Mouse (Mus musculus) cerebellum, adult (tissue): ENCODE data around the gene Nsun2.

Experiments
- ATAC-seq: cut with Nextera tagmentation; 2 replicates; pipeline ENCODE4 v1.9.2; 2017; ENCODE audit warnings: mild to moderate bottlenecking, moderate library complexity, mixed read lengths; ENCODE audit not compliant: insufficient number of reproducible peaks, low FRiP score, low TSS enrichment

Nsun2 gene

DNA sequence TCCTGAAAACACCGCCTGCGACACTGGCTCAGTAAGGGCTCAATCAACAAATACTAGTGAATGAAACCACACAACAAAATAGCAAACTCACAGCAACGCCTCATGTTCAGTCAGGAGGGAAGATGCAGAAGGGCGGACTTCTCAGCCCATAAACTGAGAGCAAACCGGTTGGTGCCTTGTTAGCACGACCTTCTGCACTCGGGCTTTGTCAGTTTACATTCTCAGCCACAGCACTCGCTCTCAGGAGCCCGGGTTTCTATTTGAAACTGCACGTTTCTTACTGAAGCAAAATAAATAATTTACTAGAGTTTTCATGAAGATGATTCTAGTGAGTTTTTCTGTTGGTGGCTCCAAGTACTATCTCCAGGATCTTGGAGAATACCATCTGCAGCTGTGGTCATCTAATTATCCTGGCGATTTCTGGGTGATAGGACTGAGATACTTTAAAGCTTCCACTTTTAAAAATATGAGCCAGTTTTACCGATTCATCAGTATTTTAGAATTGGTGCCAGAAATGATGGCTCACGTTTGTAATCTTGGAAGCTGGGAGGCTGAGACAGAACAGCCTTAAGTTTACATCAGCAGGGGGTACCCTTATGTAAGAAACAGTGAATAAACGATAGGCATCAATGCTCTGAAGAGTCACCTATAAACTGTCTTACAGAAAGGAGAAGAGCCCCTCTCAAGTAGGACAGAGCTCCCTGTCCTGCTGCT lies 9.9 kb upstream of the Nsun2 start:
- no peak for ATAC-seq

DNA sequence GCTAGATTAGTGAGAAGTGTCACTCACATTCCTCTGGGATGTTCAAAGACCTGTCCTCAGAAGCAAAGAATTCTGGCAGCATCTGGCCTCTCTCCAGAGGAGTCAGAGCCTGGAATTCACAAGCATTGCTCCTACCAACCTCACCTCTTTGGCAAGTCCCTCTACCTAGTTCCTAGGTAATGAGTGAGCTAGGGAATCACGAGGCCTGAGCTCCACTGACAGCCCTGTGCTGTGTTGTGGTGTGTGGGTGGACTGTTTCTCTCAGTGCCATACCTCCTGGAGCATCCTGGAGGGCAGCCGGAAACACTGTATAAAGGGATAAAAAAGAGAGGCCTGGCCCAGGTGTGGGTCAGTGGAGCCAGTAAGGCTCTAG lies 9.4 kb upstream of the Nsun2 start:
- ATAC-seq = peak; percentile 62

- ATAC-seq = no peak
These were observed 7.7 kb upstream of the Nsun2 start for GRCm38 (mm10) chr13:69525867-69526266.

GRCm38 (mm10) chr13:69528531-69528930 lies 5.0 kb upstream of the Nsun2 start:
- no peak for ATAC-seq

DNA sequence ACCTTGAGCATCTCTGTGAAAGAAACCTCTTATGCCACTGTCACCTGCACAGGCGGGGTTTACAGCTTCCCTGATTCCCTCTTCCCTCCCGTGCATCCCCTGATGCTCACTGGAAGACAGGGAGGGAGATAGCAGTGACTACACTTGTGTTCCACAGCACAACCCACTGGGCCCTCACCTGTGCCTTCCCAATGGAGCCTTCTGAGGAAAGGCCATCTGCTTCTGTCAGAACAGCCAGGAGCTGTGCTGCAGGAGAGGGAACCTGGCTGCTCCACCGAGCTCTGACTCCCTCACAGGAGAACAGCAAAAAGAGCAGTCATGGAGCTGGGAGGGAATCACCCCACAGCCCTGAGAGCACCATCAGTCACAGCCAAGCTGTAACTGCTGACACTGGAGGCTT lies 3.4 kb upstream of the Nsun2 start:
- ATAC-seq = 0 out of 2 replicates have a peak, but pooled peaks have one; percentile 9

- no peak for ATAC-seq
These were observed 2.6 kb upstream of the Nsun2 start for GRCm38 (mm10) chr13:69530951-69531350.

- ATAC-seq = no peak
These were observed 2.1 kb upstream of the Nsun2 start for GRCm38 (mm10) chr13:69531431-69531830.

- ATAC-seq = no peak
These were observed 1.2 kb upstream of the Nsun2 start for GRCm38 (mm10) chr13:69532101-69532892.

DNA sequence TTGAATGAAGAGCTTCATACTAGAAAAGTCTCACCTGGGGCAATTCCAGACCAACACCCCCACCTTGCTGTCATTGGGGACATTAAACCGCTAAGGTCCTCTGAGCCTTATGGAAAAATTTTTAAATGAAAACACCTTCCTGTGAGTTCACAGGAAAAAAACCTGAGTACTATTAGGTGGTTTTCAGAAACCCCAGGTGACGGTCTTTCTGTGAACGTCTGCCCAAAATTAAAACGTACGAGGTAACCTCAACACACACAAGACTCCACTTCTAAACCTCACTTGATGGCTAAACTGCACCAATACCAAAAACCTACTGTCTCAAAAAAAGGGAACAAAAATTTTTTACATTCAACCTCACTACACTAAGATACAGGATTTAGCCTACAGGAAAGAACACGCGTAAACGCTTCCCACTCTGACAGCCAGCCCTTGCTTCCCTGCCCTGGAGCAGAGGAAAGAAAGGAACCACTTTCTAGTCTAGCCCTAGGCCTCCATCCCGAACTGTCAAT lies 597 bp upstream of the Nsun2 start:
- no peak for ATAC-seq

GRCm38 (mm10) chr13:69534334-69534653 lies 748 bp downstream of the Nsun2 start, which contains the start of gene Tent4a:
Tent4a (minus strand) TSS chr13:69534617.
- peak; percentile 62 for ATAC-seq

DNA sequence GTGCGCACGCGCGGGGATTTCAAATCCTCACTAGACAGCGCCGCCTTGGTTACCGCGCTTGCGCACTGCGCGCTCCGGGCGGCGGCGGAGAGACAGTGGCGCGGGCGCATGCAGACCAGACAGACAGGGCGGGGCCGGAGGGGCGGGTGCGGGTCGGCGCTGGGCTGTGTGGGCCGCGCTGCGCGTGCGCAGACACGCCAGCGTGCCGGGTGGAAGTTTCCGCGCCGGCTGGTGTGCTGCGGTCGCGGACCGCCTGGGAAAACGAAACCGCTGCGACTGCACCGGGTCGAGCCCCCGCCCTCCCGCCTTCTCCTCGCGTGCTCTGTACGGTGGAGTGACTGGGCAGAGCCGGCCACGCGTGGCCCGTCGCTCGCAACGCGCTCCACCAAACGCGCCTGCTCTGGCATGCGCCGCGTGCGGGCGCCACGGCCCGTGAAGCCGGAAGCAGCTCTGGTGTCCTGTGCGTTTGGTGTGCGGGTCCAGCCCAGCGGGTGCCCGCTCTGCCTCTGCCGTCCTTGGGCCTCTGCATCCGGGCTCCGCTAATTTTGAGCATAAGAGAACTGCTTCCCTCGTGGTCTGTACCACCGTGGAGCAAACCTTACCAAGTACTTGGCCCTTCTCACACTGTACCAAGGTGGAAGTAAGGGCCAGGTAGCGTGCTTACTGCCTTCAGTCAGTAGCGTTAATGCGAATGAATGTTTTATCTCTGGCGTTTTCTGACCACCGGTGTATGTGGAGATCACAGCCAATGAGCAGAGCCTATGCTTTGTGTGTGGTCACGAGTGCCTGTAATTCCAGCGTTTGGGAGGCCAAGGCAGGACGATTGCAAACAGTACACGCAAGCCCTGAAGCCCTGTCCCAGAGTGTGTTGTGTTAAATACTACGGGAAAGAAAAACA lies 1.4 kb downstream of the Nsun2 start:
- peak; percentile 53 for ATAC-seq

DNA sequence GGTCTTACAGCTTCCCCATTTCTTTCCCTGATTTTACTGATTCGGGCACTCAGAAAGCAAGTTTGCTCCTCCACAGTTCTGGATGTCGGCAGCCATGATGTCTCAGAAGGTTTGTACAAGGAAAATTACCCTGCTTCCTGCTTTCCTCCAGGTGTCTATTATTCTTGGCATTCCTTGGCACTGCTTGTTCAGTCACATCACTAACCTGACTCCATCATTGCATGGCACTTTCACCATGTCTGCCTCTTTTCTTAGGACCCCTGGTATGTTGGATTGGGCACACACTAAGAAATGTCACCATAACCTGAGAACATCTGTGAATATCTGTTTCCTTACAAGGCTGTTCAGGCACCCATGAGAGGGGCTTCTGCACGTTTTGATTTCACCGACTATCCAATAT lies 2.5 kb downstream of the Nsun2 start:
- no peak for ATAC-seq

DNA sequence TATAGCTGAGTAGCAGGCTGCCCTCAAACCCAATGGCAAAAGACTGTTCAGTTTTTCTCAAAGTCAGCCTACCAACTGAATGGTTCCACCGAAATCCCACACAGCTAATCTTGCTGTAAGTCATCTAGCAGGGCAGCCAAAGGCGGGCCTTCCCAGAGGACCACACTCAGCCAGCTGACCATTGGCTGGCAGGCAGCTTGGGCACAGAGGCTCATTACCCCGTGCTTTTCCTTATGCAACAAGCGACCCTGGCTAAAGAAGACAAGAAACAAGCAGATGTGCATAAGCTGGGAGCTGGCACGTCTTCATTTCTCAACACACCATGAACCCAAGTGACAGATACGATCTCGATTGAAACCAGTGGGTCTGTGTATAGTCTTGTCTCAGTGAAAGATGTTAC lies 3.8 kb downstream of the Nsun2 start:
- ATAC-seq = no peak

DNA sequence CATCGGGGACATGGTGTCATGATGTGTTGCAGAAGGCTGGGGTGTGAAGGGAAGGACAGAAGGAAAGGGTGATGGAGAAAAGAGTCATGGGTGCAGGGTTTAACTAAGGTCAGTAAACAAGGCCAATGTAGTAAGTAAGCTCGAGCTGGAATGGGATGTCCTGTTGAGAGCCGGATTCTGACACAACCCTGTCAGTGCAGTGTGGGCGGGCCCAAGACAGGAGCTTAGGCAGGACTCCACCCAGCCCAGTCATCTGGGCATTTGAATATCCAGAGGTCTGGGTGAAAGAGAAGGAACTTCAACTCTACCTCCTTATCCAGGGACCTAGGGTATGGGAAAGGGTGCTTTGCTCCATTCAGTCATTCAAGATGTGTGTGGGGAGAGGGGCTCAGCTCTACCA lies 4.8 kb downstream of the Nsun2 start:
- ATAC-seq = no peak

GRCm38 (mm10) chr13:69541209-69541608 lies 7.7 kb downstream of the Nsun2 start:
- no peak for ATAC-seq

DNA sequence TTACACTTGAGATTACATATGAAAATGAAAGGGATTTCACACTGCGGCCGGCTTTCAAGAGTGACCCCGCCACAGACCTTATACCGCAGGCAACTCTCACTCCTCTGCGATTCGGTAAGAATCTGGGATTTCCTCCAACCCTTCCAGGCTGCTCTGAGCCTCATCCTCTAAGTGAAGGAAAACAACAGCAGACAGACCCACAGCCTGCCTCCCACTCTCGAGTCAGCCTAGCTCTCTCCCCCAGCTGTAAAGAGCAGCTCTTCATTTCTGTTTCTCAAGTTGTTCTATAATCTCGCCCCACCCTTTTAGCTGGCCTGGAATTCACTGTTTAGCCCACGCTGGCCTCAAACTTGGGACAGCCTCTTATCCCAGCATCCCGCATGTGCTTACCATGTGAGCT lies 8.2 kb downstream of the Nsun2 start:
- ATAC-seq = no peak

GRCm38 (mm10) chr13:69542571-69543352 lies 9.2 kb downstream of the Nsun2 start:
- ATAC-seq = no peak

DNA sequence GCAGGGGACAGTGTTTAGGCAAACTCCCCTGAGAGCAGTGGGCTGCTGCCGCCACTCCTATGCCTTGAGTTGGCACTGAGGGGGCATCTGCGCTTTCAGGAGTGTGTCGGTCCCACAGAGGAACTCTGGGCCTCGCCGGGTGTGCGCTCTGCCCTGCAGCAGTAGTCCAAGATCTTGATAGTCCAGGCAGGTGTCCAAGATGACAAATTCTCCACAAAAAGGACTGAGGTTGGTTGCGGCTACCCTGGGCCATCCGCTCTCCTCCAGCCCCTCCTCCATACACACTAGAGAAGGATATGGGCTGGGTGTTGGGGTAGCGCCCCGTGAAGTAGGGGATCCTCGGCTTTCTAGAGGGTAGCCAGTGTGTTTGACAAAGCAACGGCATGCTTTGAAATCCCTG lies 10.0 kb downstream of the Nsun2 start:
- no peak for ATAC-seq

GRCm38 (mm10) chr13:69545019-69545418 lies 11.5 kb downstream of the Nsun2 start:
- ATAC-seq = no peak
